Mouse (Mus musculus) layer of hippocampus, postnatal 25 days (tissue): Measurements from ENCODE around the gene Capn5. TPM values are rescaled to one million over a fixed set of nuclear protein-coding genes. Genes with fewer than 3 reads are reported as not detected.

Experiments used
- DNase-seq, 2 experiments: peaks; one replicate each; pipeline ENCODE4 v3.0.0; 2022; ENCODE audit warnings: mixed read lengths in 2 of 2, low spot score in 1 of 2; ENCODE audit errors: extremely low spot score in 1 of 2
- total RNA-seq, 2 experiments: library from RNA; stranded (reverse); gene quantifications; 2 replicates each; pipeline ENCODE4 v1.2.3; 2021

Capn5 gene
- total RNA-seq, 2 experiments from 2014 or later = 45.4 to 50.8 TPM

- no peak for DNase-seq
These were observed 60.9 kb downstream of the Capn5 start for GRCm38 (mm10) chr7:98117012-98117660.

DNA sequence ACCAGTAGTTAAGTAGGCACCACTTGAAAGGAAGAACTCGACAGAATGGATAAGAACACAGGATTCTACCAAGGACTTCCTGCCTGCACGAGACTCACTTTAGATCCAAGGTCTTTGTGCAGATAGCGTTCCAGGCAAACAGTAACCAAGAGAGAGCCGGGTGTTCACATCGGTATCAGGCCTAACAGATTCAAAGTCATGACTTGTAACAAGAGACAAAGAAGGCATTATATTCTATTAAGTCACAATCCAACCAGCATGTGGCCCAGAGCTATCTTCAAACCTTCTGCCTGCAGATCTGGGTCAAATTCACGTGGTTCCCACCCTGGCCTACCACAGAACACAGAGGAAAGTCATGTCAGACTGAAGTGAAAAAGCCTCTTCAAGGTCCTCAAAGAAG is 63.4 kb downstream of the Capn5 start:
- DNase-seq = no peak

GRCm38 (mm10) chr7:98111233-98111632 is 66.8 kb downstream of the Capn5 start:
- no peak for DNase-seq

DNA sequence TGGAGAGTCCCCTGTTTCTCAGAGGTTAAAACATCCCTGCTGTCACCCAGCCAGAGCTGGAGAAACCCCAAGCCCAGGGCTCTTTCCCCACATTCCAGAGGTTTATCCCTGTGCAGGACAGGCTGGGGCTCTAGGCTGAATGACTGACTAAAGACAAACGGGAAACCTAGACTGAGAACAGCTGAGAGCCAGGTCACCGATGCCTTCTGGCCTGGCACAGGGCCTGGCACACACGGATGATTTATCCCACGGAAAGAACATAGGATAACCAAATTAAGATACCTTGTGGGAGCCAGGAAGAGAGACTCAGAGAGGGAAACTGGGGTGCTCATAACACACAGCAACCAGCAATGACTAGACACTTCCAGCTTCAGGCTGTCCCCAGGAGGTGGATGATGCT is 68.3 kb downstream of the Capn5 start:
- no peak for DNase-seq

GRCm38 (mm10) chr7:98108636-98109430 is 69.2 kb downstream of the Capn5 start:
- DNase-seq = no peak

DNA sequence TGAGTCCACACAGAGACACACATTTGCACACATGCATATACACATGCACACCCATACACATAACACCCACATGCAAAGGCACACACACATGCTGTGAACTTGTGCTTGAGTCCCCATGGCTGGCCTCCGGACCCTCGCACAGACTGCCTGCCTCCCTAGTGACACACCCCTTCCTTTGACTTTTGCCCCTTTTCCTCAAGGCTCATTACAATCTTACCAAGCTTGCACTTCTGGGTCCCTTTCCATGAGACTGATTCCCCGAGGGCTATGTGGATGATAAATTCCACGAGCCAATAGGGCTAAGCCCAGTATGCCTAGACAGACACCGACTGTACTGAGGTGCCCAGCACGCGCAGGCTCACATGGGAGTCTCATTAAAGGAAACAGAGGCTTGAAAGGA is 71.8 kb downstream of the Capn5 start:
- no peak for DNase-seq

DNA sequence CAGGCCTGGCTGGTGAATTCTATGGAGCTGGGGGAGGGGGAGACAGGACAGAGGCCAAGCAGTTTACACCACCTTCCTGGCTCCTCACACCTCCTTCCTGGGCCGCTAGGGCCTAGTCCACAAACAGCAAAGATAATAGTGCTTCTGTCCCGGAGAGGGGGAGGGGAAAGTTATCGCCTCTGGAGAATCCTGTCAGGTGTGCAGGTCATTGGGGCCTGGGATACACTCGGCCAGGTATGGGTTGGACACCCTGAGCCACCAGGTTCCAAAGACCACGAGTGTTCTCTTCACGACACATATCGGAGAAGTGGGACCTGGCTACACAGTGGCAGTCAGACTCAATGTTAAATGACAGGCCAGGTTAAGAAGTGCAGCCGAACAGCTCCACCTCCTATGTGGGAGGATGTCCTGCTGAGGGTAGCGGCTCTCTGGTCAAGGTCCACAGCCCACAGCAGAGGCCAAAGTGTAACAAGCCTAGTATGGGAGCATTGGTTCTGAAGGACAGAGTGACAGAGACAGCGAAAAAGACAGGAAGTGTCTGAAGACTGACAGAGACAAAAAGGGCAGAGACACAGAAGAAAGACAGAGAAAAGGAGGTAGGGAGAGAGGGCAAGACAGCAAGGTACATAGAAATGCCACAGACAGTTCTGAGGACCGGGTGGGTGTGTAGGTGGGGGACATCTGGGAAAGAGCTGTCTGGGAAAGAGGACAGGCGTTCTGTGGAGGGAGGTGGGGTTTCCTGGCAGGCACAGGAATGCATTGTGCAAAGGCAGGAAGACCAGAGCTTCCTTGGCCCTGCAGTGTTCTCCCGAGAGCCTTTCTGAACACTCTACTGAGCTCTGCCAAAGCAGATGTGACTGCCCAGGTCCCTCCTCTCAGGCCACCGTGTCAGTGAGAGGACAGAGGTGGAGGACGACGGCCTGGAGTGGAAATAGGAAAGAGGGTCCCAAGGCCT is 73.3 kb downstream of the Capn5 start:
- no peak for DNase-seq

DNA sequence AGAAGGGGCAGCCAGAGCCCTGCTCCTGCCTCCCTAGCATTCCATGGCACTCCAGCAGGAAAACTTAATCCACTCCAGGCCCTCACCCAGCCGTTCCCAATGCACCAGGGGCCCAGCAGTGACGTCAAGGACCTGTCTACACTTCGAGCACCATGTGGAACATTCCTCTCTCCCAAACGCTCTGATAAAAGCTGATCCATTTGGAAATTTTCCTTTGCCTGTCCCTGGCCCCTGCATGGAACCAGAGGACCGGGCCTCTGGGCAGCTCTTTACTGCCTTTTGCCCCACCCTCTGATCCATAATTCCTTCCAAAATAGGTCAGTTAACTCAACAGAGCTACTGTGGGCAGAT is 74.2 kb downstream of the Capn5 start:
- DNase-seq = no peak

- DNase-seq = peak; percentile 85 to 97
These were observed 74.8 kb downstream of the Capn5 start for GRCm38 (mm10) chr7:98103002-98103941.

GRCm38 (mm10) chr7:98102488-98102887 is 75.6 kb downstream of the Capn5 start:
- DNase-seq = no peak

GRCm38 (mm10) chr7:98097557-98097956 is 80.5 kb downstream of the Capn5 start:
- DNase-seq = no peak

DNA sequence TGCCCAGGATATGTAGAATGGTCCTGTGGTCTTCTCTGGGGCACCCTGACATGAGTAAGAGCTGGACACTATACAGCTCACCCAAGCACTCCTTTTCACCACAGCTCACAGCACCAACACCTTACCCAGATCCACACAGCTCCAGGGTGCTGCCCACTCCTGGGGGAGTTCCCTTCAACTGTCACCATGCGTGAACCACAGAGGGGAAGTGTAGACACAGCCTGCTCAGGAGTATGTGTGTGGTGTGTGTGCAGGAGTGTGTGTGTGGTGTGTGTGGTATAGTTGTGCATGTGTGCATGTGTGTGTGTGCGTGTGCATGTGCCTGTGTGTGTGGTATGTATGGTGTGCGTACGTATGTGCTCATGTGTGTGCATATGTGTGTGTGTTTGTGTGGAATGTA is 82.2 kb downstream of the Capn5 start:
- DNase-seq = no peak

DNA sequence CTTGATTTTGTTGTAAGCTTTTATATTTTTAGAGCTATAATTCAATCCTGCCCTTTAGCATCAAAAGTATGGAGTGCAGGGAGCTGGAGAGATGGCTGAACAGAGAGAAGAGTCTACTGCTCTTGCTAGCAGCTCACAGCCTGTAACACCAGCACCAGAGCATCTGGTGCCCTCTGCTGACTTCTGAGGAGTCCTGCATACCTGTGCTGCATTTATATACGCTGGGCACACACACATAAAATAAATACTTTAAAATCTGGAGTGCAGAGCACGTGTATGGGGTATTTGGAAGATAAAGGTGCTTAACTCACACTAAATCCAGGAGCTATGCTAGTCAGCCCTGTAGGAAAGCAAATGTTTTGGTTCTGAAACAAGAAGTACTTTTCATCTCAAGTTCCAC is 91.7 kb downstream of the Capn5 start:
- DNase-seq = no peak

- DNase-seq = no peak
These were observed 92.8 kb downstream of the Capn5 start for GRCm38 (mm10) chr7:98085314-98085713.

GRCm38 (mm10) chr7:98084541-98085293 is 93.4 kb downstream of the Capn5 start:
- DNase-seq = no peak

DNA sequence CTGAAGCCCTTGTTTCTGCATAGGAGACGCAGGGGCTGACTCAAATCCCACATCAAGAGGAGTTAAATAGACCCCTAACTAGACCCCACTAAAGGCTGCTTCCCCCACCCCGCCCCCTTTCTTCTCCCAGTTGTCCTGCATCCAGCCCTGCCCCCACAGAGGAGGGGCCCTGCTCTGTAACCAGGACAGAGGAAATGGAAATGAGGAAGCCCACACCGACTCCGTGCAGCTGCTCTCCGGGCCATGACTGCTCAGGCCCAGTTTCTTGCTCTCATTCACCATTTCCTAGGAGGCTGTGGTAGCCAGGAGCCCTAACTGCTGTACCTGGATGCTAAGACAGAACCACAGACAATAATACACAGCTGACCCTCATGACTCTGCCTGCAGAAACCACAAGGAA is 95.7 kb downstream of the Capn5 start:
- no peak for DNase-seq

- no peak for DNase-seq
These were observed 100.6 kb downstream of the Capn5 start for GRCm38 (mm10) chr7:98077453-98077852.

DNA sequence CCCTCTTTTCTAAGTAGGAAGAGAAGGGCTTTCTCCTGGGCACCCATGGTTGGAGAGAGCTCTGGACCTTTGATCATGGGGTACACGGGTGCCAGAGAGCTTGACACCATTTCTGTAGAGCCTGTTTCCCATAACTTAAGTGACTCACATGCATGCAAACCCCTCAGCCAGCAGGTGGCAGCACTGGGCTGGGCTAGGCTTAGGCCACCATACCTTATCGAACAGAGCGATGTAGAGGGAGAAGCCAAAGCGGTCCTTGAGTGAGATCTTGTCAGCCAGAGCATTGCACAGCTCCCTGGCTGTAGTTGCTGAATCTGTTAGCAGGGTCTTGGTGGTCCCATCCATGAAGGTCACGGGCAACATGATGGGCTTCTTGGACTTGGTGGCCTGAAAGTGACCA is 106.5 kb downstream of the Capn5 start:
- DNase-seq = peak; percentile 67 to 91
